ENCODE assay signal across 27 mouse cellular contexts in genomic region chr14:23626925-23627324, GRCm38 (mm10).
A peak's percentile ranks its signal among the peaks of the same experiment; 100 is the strongest.
DNase-seq lines count a peak whose midpoint lies in the region; ATAC-seq and TF ChIP-seq lines count a peak whose summit lies in the region.
"Had no signal": no experiment of that assay in that cellular context is flagged by ENCODE, and none has a peak within 500 bp of the region (broad histone marks: within the 10 kb centered on the region; RNA-seq: fewer than 3 reads in every experiment).

No protein-coding gene starts in this region.

- DNase-seq in hindbrain, embryonic 14.5 days (ENCODE audit: low spot score), result no peak
- DNase-seq in hindbrain, embryonic 11.5 days (ENCODE audit: low spot score), result no peak
- peak; percentile 25 for DNase-seq in retina, postnatal 1 day
- no peak for DNase-seq in retina, embryonic 14.5 days (ENCODE audit: low spot score)
- no peak for DNase-seq in liver, postnatal 0 days
- DNase-seq: adrenal gland, postnatal 36 days; cerebellum, adult 11 months; cerebellum, adult 9-11 months; gastrocnemius, postnatal 36 days; kidney, adult 9 months; kidney, postnatal 14 days; layer of hippocampus, postnatal 36 days; liver; lung, postnatal 4 days; midbrain, embryonic 14.5 days; right cerebral cortex, postnatal 14 days had no signal

- H3K27ac ChIP-seq in heart, embryonic 13.5 days (replicated peaks), result peak overlapping the region; percentile 46; the same call in 1 of the 2 replicates
- H3K27ac ChIP-seq in heart, embryonic 11.5 days (ENCODE audit: low read depth, low read length), result no peak overlapping the region
- peak overlapping the region; percentile 52 for H3K27ac ChIP-seq in hindbrain, embryonic 14.5 days
- H3K27ac ChIP-seq in hindbrain, embryonic 11.5 days (ENCODE audit: low read depth, low read length), result no peak overlapping the region
- no peak overlapping the region for H3K27ac ChIP-seq in liver, postnatal 0 days (ENCODE audit: low read depth)
- H3K27ac ChIP-seq: forebrain, embryonic 10.5 days; liver, embryonic 15.5 days; neural tube, embryonic 15.5 days; stomach, postnatal 0 days had no signal

- no peak overlapping the region for H3K4me3 ChIP-seq in heart, embryonic 13.5 days
- H3K4me3 ChIP-seq in heart, embryonic 11.5 days (ENCODE audit: low read depth, low read length), result no peak overlapping the region
- no peak overlapping the region for H3K4me3 ChIP-seq in hindbrain, embryonic 14.5 days (replicated peaks; ENCODE audit: low read length)
- H3K4me3 ChIP-seq in hindbrain, embryonic 11.5 days (ENCODE audit: low read depth, low read length), result no peak overlapping the region
- no peak overlapping the region for H3K4me3 ChIP-seq in liver, postnatal 0 days (ENCODE audit: low read depth, low read length)
- H3K4me3 ChIP-seq: forebrain, embryonic 10.5 days; liver, embryonic 15.5 days; myocyte; neural tube, embryonic 15.5 days had no signal

- no peak for TF ChIP-seq EP300 in liver, postnatal 0 days (IDR thresholded peaks at IDR 0.05; ENCODE audit: low read depth)

- H3K27me3 ChIP-seq in heart, embryonic 13.5 days (replicated peaks), result 0 out of 2 replicates have a peak, but pooled peaks cover 5% of the 10 kb centered on the region
- no peaks in the 10 kb centered on the region for H3K27me3 ChIP-seq in heart, embryonic 11.5 days (ENCODE audit: control insufficient read depth, insufficient read depth, low read length)
- no peaks in the 10 kb centered on the region for H3K27me3 ChIP-seq in hindbrain, embryonic 14.5 days (ENCODE audit: control insufficient read depth, insufficient read depth, low read length)
- H3K27me3 ChIP-seq in hindbrain, embryonic 11.5 days (ENCODE audit: control insufficient read depth, insufficient read depth, low read length), result no peaks in the 10 kb centered on the region
- no peaks in the 10 kb centered on the region for H3K27me3 ChIP-seq in liver, postnatal 0 days (ENCODE audit: insufficient read depth, low read length)
- H3K27me3 ChIP-seq: liver, embryonic 15.5 days; neural tube, embryonic 15.5 days; Patski had no signal

- no peak overlapping the region; the same call in 1 of the 2 replicates for H3K4me2 ChIP-seq in heart, embryonic 13.5 days
- H3K4me2 ChIP-seq in heart, embryonic 11.5 days, result no peak overlapping the region
- H3K4me2 ChIP-seq in hindbrain, embryonic 14.5 days (replicated peaks), result no peak overlapping the region
- no peak overlapping the region for H3K4me2 ChIP-seq in hindbrain, embryonic 11.5 days (replicated peaks; ENCODE audit: low read depth, low read length)
- H3K4me2 ChIP-seq in liver, postnatal 0 days (ENCODE audit: low read depth, low read length), result no peak overlapping the region
- H3K4me2 ChIP-seq: liver, embryonic 15.5 days; neural tube, embryonic 15.5 days had no signal

- peaks cover 15% of the 10 kb centered on the region for H3K4me1 ChIP-seq in heart, embryonic 13.5 days
- peaks cover 7% of the 10 kb centered on the region for H3K4me1 ChIP-seq in heart, embryonic 11.5 days (ENCODE audit: control insufficient read depth, insufficient read depth, low read length)
- no peaks in the 10 kb centered on the region for H3K4me1 ChIP-seq in hindbrain, embryonic 14.5 days (replicated peaks; ENCODE audit: control insufficient read depth, insufficient read depth, low read length)
- no peaks in the 10 kb centered on the region for H3K4me1 ChIP-seq in hindbrain, embryonic 11.5 days (replicated peaks; ENCODE audit: control insufficient read depth, insufficient read depth, low read length)
- no peaks in the 10 kb centered on the region for H3K4me1 ChIP-seq in liver, postnatal 0 days (ENCODE audit: insufficient read depth)
- H3K4me1 ChIP-seq: forebrain, embryonic 10.5 days; liver, embryonic 15.5 days had no signal

- WGBS in heart, embryonic 13.5 days, result 23% methylated on average over 6 of the region's 6 CpGs
- 37% methylated on average over 6 of the region's 6 CpGs for WGBS in heart, embryonic 11.5 days (ENCODE audit: insufficient replicate concordance)
- 63% methylated on average over 6 of the region's 6 CpGs for WGBS in hindbrain, embryonic 14.5 days
- 80% methylated on average over 6 of the region's 6 CpGs for WGBS in hindbrain, embryonic 11.5 days
- WGBS in liver, postnatal 0 days (ENCODE audit: insufficient replicate concordance), result 53% methylated on average over 6 of the region's 6 CpGs

- H3K36me3 ChIP-seq in heart, embryonic 13.5 days, result no peaks in the 10 kb centered on the region
- no peaks in the 10 kb centered on the region for H3K36me3 ChIP-seq in heart, embryonic 11.5 days (ENCODE audit: control insufficient read depth, insufficient read depth, low read length)
- no peaks in the 10 kb centered on the region for H3K36me3 ChIP-seq in hindbrain, embryonic 14.5 days (replicated peaks; ENCODE audit: control insufficient read depth, insufficient read depth)
- H3K36me3 ChIP-seq in hindbrain, embryonic 11.5 days (ENCODE audit: control insufficient read depth, insufficient read depth, low read length), result no peaks in the 10 kb centered on the region
- no peaks in the 10 kb centered on the region for H3K36me3 ChIP-seq in liver, postnatal 0 days (replicated peaks; ENCODE audit: insufficient read depth, low read length)
- H3K36me3 ChIP-seq: forebrain, embryonic 10.5 days; G1E; liver, embryonic 15.5 days; neural tube, embryonic 15.5 days had no signal

- TF ChIP-seq CTCF in liver, postnatal 0 days (IDR thresholded peaks at IDR 0.05; ENCODE audit: low read depth), result no peak

- no peak overlapping the region for H3K9ac ChIP-seq in heart, embryonic 13.5 days
- H3K9ac ChIP-seq in heart, embryonic 11.5 days (ENCODE audit: low read depth, low read length), result no peak overlapping the region
- no peak overlapping the region for H3K9ac ChIP-seq in hindbrain, embryonic 14.5 days
- no peak overlapping the region for H3K9ac ChIP-seq in hindbrain, embryonic 11.5 days (ENCODE audit: low read depth, low read length)
- H3K9ac ChIP-seq in liver, postnatal 0 days (replicated peaks), result no peak overlapping the region
- H3K9ac ChIP-seq: liver, embryonic 15.5 days; neural tube, embryonic 15.5 days had no signal

- no peak for ATAC-seq in heart, embryonic 13.5 days (ENCODE audit: extremely low read depth, insufficient number of reproducible peaks, low FRiP score, low TSS enrichment)
- no peak for ATAC-seq in heart, embryonic 11.5 days (replicated peaks; ENCODE audit: insufficient number of reproducible peaks, low FRiP score, low TSS enrichment)
- no peak for ATAC-seq in hindbrain, embryonic 14.5 days (ENCODE audit: low FRiP score)
- no peak for ATAC-seq in hindbrain, embryonic 11.5 days (ENCODE audit: low FRiP score)
- ATAC-seq in liver, postnatal 0 days, result no peak
- ATAC-seq: forebrain, embryonic 16.5 days; intestine, embryonic 16.5 days; Patski had no signal

- H3K9me3 ChIP-seq in heart, embryonic 13.5 days, result no peaks in the 10 kb centered on the region
- no peaks in the 10 kb centered on the region for H3K9me3 ChIP-seq in heart, embryonic 11.5 days (replicated peaks; ENCODE audit: control insufficient read depth, low read length)
- no peaks in the 10 kb centered on the region for H3K9me3 ChIP-seq in hindbrain, embryonic 14.5 days (ENCODE audit: control insufficient read depth, low read length)
- no peaks in the 10 kb centered on the region for H3K9me3 ChIP-seq in hindbrain, embryonic 11.5 days (ENCODE audit: control insufficient read depth, low read length)
- no peaks in the 10 kb centered on the region for H3K9me3 ChIP-seq in liver, postnatal 0 days (ENCODE audit: low read length)
- H3K9me3 ChIP-seq: forebrain, embryonic 10.5 days; G1E; liver, embryonic 15.5 days; neural tube, embryonic 15.5 days had no signal

Comparison
In these comparisons a context has a peak if more than half of its experiments do, and no peak if none do; other contexts are left out.
1. H3K27ac ChIP-seq: peak in heart, embryonic 13.5 days (single experiment) and hindbrain, embryonic 14.5 days (single experiment); none in heart, embryonic 11.5 days (single experiment), hindbrain, embryonic 11.5 days (single experiment) and liver, postnatal 0 days (single experiment).